Mouse (Mus musculus): ENCODE results near the gene Prkcg. TPM values are rescaled to one million over a fixed set of nuclear protein-coding genes. Genes with fewer than 3 reads are reported as not detected.
"Not testable (repeated sequence)": the region's sequence is repeated elsewhere in the genome, so short reads cannot be mapped to it uniquely, and the experiment has no call there.

The Prkcg gene
- under 1 TPM; 0.30 to 0.76 TPM for total RNA-seq (2021)
- long read RNA-seq, experiment 1 = 0 reads
- long read RNA-seq, experiment 2 = 0 reads

GRCm38 (mm10) chr7:3288976-3289970 is at the start of gene Prkcg, which contains the start of gene Myadm:
Prkcg (plus strand) TSS chr7:3289179.
Myadm (plus strand) TSS chr7:3289080.
- peak; percentile 79 for DNase-seq (ENCODE audit: low spot score)

GRCm38 (mm10) chr7:3239193-3239592 is 49.8 kb upstream of the Prkcg start:
- no peak for DNase-seq (ENCODE audit: low spot score)

- DNase-seq (ENCODE audit: low spot score) = no peak
These were observed 28.3 kb upstream of the Prkcg start for GRCm38 (mm10) chr7:3260701-3261100.

GRCm38 (mm10) chr7:3261446-3261845 is 27.5 kb upstream of the Prkcg start:
- no peak for DNase-seq (ENCODE audit: low spot score)

GRCm38 (mm10) chr7:3262789-3263188 is 26.2 kb upstream of the Prkcg start:
- DNase-seq (ENCODE audit: low spot score) = peak; percentile 32

GRCm38 (mm10) chr7:3264390-3265022 is 24.5 kb upstream of the Prkcg start:
- no peak for DNase-seq (ENCODE audit: low spot score)

- no peak for DNase-seq (ENCODE audit: low spot score)
These were observed 23.7 kb upstream of the Prkcg start for GRCm38 (mm10) chr7:3265311-3265710.

- DNase-seq (ENCODE audit: low spot score) = no peak
These were observed 21.7 kb upstream of the Prkcg start for GRCm38 (mm10) chr7:3267261-3267660.

GRCm38 (mm10) chr7:3267888-3268287 is 21.1 kb upstream of the Prkcg start:
- no peak for DNase-seq (ENCODE audit: low spot score)

- DNase-seq (ENCODE audit: low spot score) = no peak
These were observed 20.7 kb upstream of the Prkcg start for GRCm38 (mm10) chr7:3268291-3268690.

GRCm38 (mm10) chr7:3272206-3272605 is 16.8 kb upstream of the Prkcg start:
- DNase-seq (ENCODE audit: low spot score) = no peak

GRCm38 (mm10) chr7:3275455-3276170 is 13.4 kb upstream of the Prkcg start:
- no peak for DNase-seq (ENCODE audit: low spot score)

- not testable (repeated sequence) for DNase-seq (ENCODE audit: low spot score)
These were observed 12.2 kb upstream of the Prkcg start for GRCm38 (mm10) chr7:3276781-3277180.

- no peak for DNase-seq (ENCODE audit: low spot score)
These were observed 8.8 kb upstream of the Prkcg start for GRCm38 (mm10) chr7:3280080-3280653.

GRCm38 (mm10) chr7:3280654-3281153 is 8.3 kb upstream of the Prkcg start:
- no peak for DNase-seq (ENCODE audit: low spot score)

- DNase-seq (ENCODE audit: low spot score) = no peak
These were observed 7.2 kb upstream of the Prkcg start for GRCm38 (mm10) chr7:3281741-3282140.

GRCm38 (mm10) chr7:3283081-3283875 is 5.7 kb upstream of the Prkcg start:
- DNase-seq (ENCODE audit: low spot score) = no peak

GRCm38 (mm10) chr7:3284604-3285003 is 4.4 kb upstream of the Prkcg start:
- no peak for DNase-seq (ENCODE audit: low spot score)

- no peak for DNase-seq (ENCODE audit: low spot score)
These were observed 2.9 kb upstream of the Prkcg start for GRCm38 (mm10) chr7:3286036-3286435.

GRCm38 (mm10) chr7:3287186-3287585 is 1.8 kb upstream of the Prkcg start:
- DNase-seq (ENCODE audit: low spot score) = no peak
